Mouse (Mus musculus) layer of hippocampus, adult 9-10 months (tissue): Measurements from ENCODE around the gene Nav3.
"Not testable (repeated sequence)": the region's sequence is repeated elsewhere in the genome, so short reads cannot be mapped to it uniquely, and the experiment has no call there.

ENCODE experiments used
- DNase-seq: peaks from one replicate; pipeline ENCODE4 v3.0.0; 2022; ENCODE audit warnings: low spot score

Nav3 gene

DNA sequence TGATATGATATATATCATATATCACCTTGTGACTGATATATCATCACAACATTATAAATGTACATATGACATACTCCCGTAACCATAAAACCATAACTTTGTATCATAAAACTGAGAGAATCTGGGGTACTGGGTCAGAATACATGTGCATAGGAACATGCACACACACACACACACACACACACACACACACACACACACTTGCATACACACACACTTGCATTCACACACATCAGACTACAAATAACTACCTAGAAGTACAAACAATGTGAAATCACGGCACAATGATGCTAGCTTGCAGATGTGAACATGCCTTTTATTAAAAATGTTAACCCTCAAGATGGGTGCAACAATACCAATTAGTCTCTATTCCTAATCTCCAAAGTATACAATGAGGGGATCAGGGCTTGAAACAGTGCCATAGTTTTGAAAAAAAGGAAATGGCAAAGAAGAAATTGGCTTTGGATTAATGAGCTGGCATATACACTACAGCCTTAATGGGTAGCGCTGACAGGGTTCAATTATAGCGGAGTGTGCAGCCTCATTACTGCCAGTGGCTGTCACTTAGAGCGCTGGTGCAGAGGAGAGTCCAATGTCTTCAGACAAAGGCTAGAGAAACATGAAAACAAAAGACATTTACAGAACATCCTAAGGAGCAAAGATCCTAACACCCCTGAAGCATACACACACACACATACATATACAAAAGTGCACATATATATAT, 72.3 kb downstream of the Nav3 start:
- DNase-seq: not testable (repeated sequence)

DNA sequence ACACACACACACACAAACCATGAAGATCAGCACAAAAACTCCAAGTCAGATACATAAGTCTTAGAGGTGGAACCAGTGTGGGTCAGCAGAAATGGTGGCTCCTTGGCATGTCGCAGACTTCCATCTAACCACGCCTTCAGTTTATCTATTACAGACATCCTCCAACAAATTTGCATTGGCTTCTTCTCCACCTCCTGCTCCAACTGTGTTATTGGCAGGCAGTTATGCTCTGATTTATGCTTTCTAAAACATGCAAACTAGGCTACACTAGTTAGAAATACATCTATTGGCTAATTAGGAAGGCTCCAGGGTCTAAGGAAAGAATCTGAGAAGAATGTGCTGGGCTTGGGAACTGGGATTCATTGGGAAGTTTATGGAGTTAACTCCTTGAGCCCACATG, 75.2 kb downstream of the Nav3 start:
- no peak for DNase-seq

GRCm38 (mm10) chr10:110372724-110373455, 83.1 kb downstream of the Nav3 start:
- no peak for DNase-seq

- no peak for DNase-seq
Measured at GRCm38 (mm10) chr10:110352148-110352547, 103.9 kb downstream of the Nav3 start.

DNA sequence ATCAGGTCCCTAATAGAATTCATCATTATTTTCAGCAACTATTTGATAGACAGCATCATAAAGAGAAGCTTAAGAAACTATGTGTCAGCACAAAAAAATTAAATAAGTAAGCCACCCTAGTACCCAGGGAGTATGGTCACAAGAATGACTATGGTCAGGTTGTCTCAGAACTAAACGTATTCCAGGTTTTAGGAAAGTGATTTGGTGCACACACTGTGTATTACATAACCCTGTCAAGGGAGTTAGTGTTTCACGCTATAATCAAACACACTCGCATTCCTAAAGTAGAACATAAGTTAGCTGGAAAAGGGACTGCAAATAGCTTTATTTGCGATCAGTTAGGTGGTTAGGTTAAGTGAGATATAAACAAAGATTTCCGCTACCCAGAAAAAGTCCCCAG, 126.0 kb downstream of the Nav3 start:
- no peak for DNase-seq

GRCm38 (mm10) chr10:110329629-110330028, 126.4 kb downstream of the Nav3 start:
- no peak for DNase-seq

DNA sequence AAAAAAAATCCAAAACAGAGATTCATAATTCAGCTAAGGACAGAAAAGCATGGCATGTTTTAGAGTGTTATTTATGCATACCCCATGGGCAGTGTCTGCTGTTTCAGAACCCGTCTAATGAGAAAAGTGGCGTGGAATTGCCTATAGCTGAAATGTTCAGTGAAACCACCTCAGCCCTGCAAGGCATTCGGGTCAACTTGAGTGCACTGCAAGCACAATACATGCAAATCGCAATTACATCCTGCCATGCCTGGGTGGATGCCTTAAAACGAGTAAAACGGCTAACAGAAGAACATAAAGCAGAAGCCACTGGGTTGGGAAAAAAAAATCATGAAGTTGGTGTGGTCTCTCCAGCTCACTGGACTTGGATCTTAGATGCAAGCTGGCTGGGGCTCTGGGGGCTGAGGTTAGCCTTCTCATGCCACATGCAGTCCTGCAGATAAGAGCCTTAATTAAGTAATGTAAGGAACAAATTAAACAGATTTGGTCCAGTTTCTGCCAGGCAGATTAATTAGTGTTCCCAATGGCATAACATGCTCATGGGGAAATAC, 133.8 kb downstream of the Nav3 start:
- no peak for DNase-seq

DNA sequence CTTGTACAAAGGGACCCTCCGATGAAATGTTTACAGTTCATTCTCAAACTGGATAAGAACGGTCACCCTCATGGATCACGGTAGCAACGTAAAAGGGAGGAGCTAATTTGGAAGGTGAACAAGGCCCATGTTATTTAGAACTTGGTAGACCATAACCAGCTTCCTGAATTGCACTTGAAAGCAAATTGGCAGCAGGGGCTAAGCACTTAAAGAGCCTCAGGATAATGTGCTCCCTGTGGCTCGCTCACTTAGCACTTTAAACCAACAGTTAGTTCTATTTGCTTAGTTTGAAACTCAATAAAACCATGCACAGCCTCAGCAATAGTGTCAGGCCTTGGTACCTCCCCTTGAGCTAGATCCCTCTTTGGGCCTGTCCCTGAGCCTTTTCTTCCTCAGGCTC, 138.7 kb downstream of the Nav3 start:
- DNase-seq: no peak

- DNase-seq: no peak
Measured at GRCm38 (mm10) chr10:110314525-110314924, 141.5 kb downstream of the Nav3 start.

DNA sequence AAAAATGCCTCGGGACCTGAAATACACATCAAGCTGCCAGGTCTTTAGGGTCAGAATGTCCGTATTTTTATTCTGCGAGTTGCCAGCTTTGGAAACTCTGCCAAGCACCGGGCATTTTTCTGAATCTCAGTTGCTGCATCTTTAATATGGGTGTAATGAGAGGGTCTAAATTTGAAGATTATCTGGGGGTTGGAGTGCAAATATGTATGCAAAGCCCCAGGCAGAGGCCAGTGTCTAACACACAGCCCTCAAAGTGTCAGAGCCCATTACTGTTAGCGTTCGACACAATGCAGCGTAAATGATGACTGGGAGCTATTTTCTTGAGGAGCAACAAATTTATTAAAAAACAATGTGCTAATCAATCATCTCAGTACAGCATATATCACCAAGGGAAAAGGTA, 142.0 kb downstream of the Nav3 start:
- DNase-seq: no peak

DNA sequence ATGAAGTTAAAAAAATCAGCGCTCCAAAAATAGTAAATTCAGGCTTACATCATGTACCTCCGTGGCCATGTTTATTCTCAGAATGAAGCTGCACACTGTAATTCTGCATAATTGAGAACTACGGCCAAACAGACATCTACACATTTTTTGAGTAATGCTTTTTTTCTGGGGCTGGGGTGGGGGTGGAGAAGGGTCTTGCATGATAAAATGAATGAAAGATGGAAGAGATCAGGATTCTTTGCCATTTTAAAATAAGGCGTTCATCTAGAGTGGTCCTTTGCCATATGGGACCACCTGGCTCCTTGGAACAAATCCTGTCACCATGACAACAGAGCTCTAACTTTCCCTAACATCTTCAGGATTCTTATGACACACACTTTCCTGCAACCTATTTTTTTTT, 146.5 kb downstream of the Nav3 start:
- DNase-seq: peak; percentile 33

GRCm38 (mm10) chr10:110305609-110306008, 150.4 kb downstream of the Nav3 start:
- DNase-seq: no peak

DNA sequence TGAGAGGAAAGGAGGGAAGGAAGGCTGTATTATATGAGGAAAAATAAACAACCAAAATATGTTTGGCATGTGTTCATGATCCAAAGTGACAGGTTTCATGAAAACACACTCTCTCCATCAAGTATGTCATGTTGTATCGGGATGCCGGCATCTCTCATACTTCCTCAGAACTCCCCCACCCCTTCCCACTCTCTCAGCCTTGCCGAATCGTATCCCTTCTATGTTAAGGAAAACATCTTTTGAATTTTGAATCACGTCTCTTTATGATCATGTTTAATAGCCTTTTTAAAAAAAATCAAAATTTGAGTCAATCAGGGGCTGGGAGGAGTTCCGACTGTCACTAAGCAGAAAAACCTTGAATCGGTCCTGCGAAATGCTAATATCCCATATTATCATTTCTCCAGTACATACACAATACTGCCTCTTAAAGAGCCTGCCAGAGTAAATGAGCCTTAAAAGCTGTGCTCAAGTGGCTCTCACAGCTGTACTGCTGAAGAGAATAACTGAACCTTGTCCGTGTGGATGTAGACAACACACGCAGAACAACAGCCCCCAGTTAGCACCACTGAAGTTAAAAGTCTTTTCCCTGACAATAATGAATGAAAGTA, 165.9 kb downstream of the Nav3 start:
- no peak for DNase-seq

- DNase-seq: no peak
Measured at GRCm38 (mm10) chr10:110283879-110284278, 172.1 kb downstream of the Nav3 start.

- DNase-seq: no peak
Measured at GRCm38 (mm10) chr10:110272818-110273217, 183.2 kb downstream of the Nav3 start.

GRCm38 (mm10) chr10:110270561-110270960, 185.4 kb downstream of the Nav3 start:
- DNase-seq: no peak

DNA sequence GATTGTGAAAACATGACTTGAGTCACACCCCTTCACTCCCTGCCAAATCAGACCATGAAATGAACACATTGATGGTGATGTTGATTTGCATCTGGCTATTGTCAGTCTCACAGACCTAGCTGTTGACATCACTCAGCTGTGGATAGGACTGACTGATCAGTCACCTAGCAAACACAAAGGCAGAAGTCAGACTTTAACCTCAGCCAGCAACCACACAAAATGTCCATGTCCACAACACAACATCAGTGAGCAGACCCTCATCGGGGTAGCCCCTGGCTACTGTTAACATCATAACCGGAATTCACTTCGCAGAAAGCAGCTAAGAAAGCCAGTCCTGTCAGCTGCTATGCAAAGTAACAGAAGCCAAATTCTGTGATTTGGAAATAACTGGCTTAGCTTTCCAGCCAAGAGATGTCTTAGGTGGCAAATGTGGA, 213.9 kb downstream of the Nav3 start:
- no peak for DNase-seq

DNA sequence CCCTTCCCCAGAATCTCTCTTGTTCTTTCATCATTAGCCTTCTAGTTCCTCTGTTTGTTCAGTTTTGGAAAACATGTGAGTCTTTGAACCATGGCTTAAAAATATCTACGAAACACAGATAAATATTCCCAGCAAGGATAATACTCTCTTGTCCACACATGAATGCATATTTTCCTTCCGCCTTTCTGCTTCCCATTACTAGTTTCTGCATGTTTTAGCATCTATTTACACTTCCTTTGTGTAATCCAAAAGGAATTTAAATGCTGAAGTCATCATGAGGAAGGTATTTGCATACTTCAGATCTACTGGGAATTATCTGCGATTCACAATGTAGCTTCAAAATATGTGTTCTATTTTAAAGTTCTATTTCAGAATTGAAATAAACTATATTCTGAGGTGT, 215.3 kb downstream of the Nav3 start:
- DNase-seq: no peak

GRCm38 (mm10) chr10:110233307-110233930, 222.6 kb downstream of the Nav3 start:
- DNase-seq: peak; percentile 41

- DNase-seq: no peak
Measured at GRCm38 (mm10) chr10:110206411-110206810, 249.6 kb downstream of the Nav3 start.

- no peak for DNase-seq
Measured at GRCm38 (mm10) chr10:110204121-110204697, 251.8 kb downstream of the Nav3 start.

DNA sequence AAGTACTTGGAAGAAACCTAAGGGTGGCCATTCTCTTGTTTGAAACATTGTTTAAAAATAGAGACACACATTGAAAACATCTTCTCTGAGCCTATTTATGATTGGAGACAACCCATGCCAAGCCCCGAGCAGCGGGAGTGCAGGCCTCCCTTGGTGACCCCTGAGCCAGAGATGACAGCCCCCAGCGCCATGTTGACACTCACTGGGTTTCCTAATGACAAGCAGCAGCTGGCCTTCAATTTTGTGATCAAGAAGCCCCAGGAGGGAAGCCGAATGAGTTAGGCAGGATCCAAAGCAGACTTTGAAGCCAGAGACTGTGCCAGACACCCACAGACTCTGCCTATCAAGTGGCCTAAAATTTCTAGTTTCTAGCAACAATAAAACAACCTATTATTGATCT, 263.1 kb downstream of the Nav3 start:
- no peak for DNase-seq
